Mouse (Mus musculus) macrophage (primary cell): ENCODE results near the gene Hoxa2. TPM values are rescaled to one million over a fixed set of nuclear protein-coding genes. Genes with fewer than 3 reads are reported as not detected.

Experiments
- H3K27ac ChIP-seq: fragments of 350-480 bp; formaldehyde crosslinking; 2 replicates; pipeline ENCODE4 v1.9.0; 2021
- H3K36me3 ChIP-seq: fragments of 350-480 bp; formaldehyde crosslinking; 2 replicates; pipeline ENCODE4 v1.9.0; 2021; ENCODE audit errors: inconsistent target
- H3K4me3 ChIP-seq: fragments of 350-480 bp; formaldehyde crosslinking; 2 replicates; pipeline ENCODE4 v1.9.0; 2021; ENCODE audit errors: inconsistent target
- H3K79me2 ChIP-seq: fragments of 350-480 bp; formaldehyde crosslinking; 2 replicates; pipeline ENCODE4 v1.9.0; 2021; ENCODE audit errors: inconsistent target
- WGBS: methylation state at CpG from one replicate; pipeline ENCODE4 v1.1.7; 2026; ENCODE audit warnings: inconsistent platforms; ENCODE audit not compliant: missing documents; 5-methylcytosine and 5-hydroxymethylcytosine counted together
- polyA plus RNA-seq: library from polyadenylated mRNA; stranded (reverse); fragments of 250-400 nt; gene quantifications from 3 replicates; pipeline ENCODE4 v1.2.4, GENCODE M21; 2018; ENCODE audit warnings: inconsistent platforms

The Hoxa2 gene
- polyA plus RNA-seq, 1 experiment from 2014 or later, result not detected

DNA sequence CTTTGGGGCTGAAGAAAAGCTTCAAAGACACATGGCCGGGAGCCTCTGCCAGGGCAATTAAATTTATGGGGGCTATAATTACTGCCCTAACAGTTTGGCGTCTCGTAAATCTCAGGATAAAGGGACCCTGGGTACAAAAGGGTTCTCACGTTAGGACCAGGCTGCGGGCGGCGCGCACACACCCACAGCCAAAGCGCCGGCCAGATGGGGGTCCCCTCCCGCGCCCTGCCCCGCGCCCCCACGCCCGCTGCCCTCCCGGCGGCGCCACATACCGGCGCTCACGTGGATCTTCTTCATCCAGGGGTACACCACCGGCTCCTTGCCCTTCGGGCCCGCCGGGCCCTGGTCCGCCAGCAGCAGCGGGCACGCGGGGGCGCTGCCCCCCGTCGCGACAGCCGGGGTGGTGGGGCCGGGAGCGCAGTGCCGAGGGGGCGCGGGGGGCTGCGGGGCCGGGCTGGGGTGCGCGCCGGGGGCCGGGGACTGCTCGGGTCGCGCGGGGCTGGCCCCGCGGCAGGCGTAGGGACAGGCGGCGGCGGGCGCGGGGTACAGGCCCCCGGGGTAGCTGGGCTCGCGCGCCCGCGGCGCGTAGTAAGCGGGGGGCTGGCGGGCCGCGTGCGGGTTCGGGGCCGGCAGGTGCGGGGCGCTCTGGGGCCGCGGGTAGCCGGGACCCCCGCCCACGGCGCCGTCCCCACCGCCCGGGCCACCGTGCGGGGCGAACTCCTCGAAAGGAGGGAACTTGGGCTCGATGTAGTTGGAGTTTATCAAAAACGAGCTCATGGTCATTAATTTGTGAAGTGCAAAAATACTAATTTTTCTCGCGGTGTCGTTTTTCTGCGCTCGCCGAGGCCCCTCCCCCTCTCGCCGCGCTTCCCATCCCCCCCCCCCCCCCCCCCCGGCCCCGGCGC, 26.5 kb upstream of the Hoxa2 start, which contains the start of gene Hoxa4:
Hoxa4 (minus strand) TSS at position 848 of the 905 bp plus-strand sequence.
- H3K79me2 ChIP-seq, result no peaks in the 10 kb centered on the region
- 6% methylated on average over 50 of the region's 102 CpGs for WGBS
- H3K4me3 ChIP-seq, result peak within 1 kb of the TSS; percentile 79
- peak within 1 kb of the TSS; percentile 48 for H3K27ac ChIP-seq
- H3K36me3 ChIP-seq, result no peaks in the 10 kb centered on the region

DNA sequence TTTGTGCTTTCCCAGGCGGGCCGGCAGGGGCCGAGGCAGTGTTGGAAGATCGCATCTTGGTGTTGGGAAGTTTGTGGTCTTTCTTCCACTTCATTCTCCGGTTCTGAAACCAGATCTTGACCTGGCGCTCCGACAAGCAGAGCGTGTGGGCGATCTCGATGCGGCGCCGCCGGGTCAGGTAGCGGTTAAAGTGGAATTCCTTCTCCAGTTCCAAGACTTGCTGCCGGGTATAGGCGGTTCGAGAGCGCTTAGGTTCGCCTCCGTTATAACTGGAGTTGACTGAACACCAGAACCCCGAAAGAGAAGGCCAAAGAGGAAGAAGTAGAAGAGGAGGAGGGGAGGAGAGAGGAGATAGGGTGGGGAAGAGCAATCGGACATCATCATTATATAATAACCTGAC, 25.8 kb upstream of the Hoxa2 start:
- Histone ChIP-seq H3K36me3 (no peaks in the 10 kb centered on the region), H3K79me2 (no peaks in the 10 kb centered on the region), H3K27ac (no peak overlapping the region), H3K4me3 (no peak overlapping the region)
- WGBS, result 91% methylated on average over 16 of the region's 23 CpGs

GRCm38 (mm10) chr6:52189909-52190308, 25.3 kb upstream of the Hoxa2 start:
- H3K36me3 ChIP-seq, result no peaks in the 10 kb centered on the region
- no peaks in the 10 kb centered on the region for H3K79me2 ChIP-seq
- H3K4me3 ChIP-seq, result no peak overlapping the region
- H3K27ac ChIP-seq, result no peak overlapping the region
- 93% methylated on average over 8 of the region's 8 CpGs for WGBS

GRCm38 (mm10) chr6:52189172-52189591, 24.6 kb upstream of the Hoxa2 start:
- WGBS, result 90% methylated on average over 5 of the region's 5 CpGs
- Histone ChIP-seq H3K36me3 (no peaks in the 10 kb centered on the region), H3K79me2 (no peaks in the 10 kb centered on the region), H3K27ac (no peak overlapping the region), H3K4me3 (no peak overlapping the region)

DNA sequence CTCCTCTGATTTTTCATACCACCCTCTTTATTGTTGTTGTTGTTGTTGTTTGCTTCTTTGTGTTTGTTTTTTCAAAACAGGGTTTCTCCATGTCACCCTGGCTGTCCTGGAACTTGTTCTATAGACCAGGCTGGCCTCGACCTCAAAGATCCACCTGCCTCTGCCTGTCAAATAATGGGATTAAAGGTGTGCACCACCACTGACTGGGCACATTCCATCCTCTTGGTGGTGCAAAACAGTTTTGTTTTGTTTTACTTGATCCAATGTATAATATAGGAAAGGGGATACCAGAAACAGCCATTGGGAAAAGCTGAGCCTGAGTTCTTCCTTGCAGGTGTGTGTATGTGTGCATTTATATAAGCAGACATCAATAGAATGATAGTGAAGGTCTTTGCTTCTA, 21.9 kb upstream of the Hoxa2 start:
- 77% methylated on average over 1 of the region's 1 CpGs for WGBS
- Histone ChIP-seq H3K4me3 (no peak overlapping the region), H3K36me3 (no peaks in the 10 kb centered on the region), H3K79me2 (no peaks in the 10 kb centered on the region), H3K27ac (no peak overlapping the region)

- Histone ChIP-seq H3K4me3 (no peak overlapping the region), H3K27ac (no peak overlapping the region), H3K36me3 (no peaks in the 10 kb centered on the region), H3K79me2 (no peaks in the 10 kb centered on the region)
- 83% methylated on average over 3 of the region's 3 CpGs for WGBS
Observed at GRCm38 (mm10) chr6:52185834-52186233, 21.2 kb upstream of the Hoxa2 start.

- Histone ChIP-seq H3K4me3 (no peak overlapping the region), H3K36me3 (no peaks in the 10 kb centered on the region)
- 86% methylated on average over 15 of the region's 19 CpGs for WGBS
Observed at GRCm38 (mm10) chr6:52185222-52185621, 20.6 kb upstream of the Hoxa2 start.

DNA sequence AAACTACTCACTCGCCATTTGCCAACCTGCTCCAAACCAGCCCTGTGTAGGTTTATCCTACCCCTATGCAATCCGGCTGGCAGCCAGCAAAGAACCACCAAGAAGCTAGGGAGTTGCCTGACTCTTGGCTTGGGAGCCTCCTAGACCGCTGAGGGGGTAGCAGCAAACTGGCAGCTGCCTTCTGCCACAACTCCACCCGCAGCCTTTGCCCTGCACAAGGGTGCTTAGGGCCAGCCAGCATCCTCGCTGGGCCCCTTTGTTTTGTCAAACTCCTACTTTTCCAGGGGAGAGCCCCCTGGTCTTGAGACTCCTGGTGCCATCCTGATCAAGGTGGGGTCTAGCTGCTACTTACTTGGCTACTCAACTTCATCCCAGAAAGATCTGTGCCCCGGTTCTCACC, 20.0 kb upstream of the Hoxa2 start:
- Histone ChIP-seq H3K79me2 (no peaks in the 10 kb centered on the region), H3K27ac (no peak overlapping the region), H3K4me3 (no peak overlapping the region), H3K36me3 (no peaks in the 10 kb centered on the region)
- WGBS, result 85% methylated on average over 6 of the region's 6 CpGs

More at GRCm38 (mm10) chr6:52185222-52185621, 20.6 kb upstream of the Hoxa2 start:
- Histone ChIP-seq H3K27ac (no peak overlapping the region), H3K79me2 (no peaks in the 10 kb centered on the region)

DNA sequence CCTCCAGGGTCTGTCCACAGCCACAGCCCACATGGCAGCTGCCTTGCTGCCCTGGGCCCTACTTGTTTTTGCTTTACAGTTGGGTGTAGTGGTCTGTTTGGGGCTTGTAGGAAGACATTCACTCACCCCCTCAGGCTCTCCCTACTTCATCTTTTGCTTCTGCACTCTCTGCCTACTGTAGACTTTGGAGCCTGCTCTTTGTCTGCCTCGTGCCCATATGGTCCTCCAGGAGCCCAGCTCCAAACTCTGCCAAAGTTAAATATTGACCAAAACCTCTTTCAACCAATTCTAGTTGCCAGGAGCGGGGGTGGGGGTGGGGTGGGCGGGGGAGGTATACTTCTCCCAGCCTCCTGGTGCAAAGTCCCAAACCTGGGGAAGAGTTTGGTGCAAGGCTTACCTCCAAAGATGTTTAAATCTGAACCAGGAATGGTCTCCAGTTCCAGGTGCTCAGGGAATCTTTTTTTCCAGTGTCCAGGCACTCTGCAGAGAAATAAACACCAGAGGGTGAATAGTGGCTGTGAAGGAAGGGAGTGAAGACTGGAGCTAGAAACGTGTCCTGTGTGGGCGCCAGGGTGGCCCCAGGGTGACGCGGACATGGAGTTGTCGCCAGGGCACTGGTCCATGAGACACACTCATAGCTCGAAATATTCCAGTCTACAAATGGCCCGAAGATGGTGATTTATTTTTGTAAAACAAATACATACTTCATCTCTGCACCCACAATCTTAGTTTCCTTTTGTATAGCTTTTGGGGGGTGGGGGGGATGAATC, 18.9 kb upstream of the Hoxa2 start:
- WGBS, result 93% methylated on average over 10 of the region's 10 CpGs
- H3K79me2 ChIP-seq, result no peaks in the 10 kb centered on the region
- H3K27ac ChIP-seq, result no peak overlapping the region
- no peak overlapping the region for H3K4me3 ChIP-seq
- no peaks in the 10 kb centered on the region for H3K36me3 ChIP-seq

- Histone ChIP-seq H3K4me3 (no peak overlapping the region), H3K27ac (no peak overlapping the region), H3K36me3 (no peaks in the 10 kb centered on the region), H3K79me2 (no peaks in the 10 kb centered on the region)
- WGBS, result 100% methylated on average over 1 of the region's 1 CpGs
Observed at GRCm38 (mm10) chr6:52182793-52183192, 18.2 kb upstream of the Hoxa2 start.

GRCm38 (mm10) chr6:52182030-52182429, 17.4 kb upstream of the Hoxa2 start:
- 100% methylated on average over 2 of the region's 2 CpGs for WGBS
- H3K79me2 ChIP-seq, result no peaks in the 10 kb centered on the region
- no peak overlapping the region for H3K27ac ChIP-seq
- H3K36me3 ChIP-seq, result no peaks in the 10 kb centered on the region
- H3K4me3 ChIP-seq, result no peak overlapping the region

DNA sequence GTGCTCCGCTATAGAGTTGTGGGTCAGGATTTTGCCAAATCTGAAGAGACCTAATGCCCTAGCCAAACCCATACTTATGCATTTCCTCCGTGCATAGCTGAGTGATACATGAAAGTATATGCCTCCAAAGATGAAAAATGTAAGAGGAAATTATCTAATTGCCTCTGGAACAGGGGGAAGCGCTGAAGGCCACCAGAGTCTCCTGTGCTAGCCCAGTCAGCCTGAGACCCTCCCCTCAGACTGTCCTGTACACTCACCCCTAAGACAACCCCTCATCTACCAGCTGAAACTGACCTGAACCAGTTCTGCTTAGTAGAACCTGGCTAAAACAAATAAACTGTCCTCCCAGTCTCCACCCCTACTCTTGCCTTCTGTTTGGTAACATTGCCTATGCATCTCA, 16.1 kb upstream of the Hoxa2 start:
- 100% methylated on average over 3 of the region's 3 CpGs for WGBS
- no peaks in the 10 kb centered on the region for H3K79me2 ChIP-seq
- H3K4me3 ChIP-seq, result no peak overlapping the region
- H3K36me3 ChIP-seq, result no peaks in the 10 kb centered on the region
- H3K27ac ChIP-seq, result no peak overlapping the region

DNA sequence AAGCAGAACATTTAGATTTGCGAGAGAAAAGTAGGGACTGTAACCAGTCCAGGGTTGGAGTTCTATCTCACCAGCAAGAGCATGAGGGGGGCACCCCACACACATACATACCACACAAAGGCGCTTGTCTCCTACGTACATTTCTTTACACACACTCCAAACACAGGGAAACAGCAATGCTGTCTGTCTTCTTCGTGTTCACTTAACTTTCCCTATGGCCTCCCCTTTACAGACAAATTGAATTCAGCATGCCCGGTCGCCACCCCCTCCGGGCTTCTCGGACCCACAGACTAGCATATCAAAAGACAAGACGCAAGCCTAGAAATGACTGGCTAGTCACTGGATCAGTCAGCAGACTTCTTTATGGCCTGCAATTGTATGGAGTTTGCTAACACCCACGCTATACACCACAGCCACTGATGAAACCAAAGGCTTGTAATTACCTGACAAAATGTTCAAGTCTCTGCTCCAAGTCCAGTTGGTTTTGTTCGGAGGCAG, 15.6 kb upstream of the Hoxa2 start:
- Histone ChIP-seq H3K4me3 (no peak overlapping the region), H3K36me3 (no peaks in the 10 kb centered on the region), H3K79me2 (no peaks in the 10 kb centered on the region), H3K27ac (no peak overlapping the region)
- WGBS, result 96% methylated on average over 11 of the region's 11 CpGs

DNA sequence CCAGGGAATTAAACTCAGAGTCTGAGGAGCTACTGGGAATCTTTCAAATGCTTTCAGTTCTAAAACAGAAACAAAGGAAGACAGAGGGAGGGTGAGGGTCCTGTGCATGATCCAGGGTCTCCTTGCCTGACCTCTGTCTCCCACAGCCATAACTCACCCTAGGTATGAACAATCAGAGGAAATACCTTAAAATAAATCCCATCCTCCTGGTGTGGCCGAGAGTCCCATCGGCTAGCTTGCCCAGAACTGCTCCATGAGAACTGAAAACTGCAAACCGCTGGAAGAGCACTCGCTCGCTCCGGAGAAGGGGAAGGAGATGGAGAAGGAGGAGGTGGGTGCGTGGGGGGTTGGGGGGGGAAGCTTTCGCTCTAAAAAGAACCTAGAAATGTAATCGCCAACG, 15.1 kb upstream of the Hoxa2 start:
- Histone ChIP-seq H3K36me3 (no peaks in the 10 kb centered on the region), H3K4me3 (no peak overlapping the region), H3K79me2 (no peaks in the 10 kb centered on the region), H3K27ac (no peak overlapping the region)
- WGBS, result 93% methylated on average over 8 of the region's 10 CpGs
